Mouse (Mus musculus) gastrocnemius, postnatal 36 days (tissue): ENCODE results near the gene Spag9. TPM values are rescaled to one million over a fixed set of nuclear protein-coding genes. Genes with fewer than 3 reads are reported as not detected.

Experiments
- DNase-seq, 2 experiments: peaks; one replicate each; pipeline ENCODE4 v3.0.0; 2022
- intact Hi-C: fragments of 180-260 bp; cut with DNase I; formaldehyde crosslinking; loops from one replicate; pipeline ENCODE4 v1.15.1; 2025
- total RNA-seq, 2 experiments: library from RNA; stranded (reverse); gene quantifications; 2 replicates each; pipeline ENCODE4 v1.2.3; 2021

Gene Spag9
- total RNA-seq, 2 experiments from 2014 or later: 118 to 141 TPM

DNA sequence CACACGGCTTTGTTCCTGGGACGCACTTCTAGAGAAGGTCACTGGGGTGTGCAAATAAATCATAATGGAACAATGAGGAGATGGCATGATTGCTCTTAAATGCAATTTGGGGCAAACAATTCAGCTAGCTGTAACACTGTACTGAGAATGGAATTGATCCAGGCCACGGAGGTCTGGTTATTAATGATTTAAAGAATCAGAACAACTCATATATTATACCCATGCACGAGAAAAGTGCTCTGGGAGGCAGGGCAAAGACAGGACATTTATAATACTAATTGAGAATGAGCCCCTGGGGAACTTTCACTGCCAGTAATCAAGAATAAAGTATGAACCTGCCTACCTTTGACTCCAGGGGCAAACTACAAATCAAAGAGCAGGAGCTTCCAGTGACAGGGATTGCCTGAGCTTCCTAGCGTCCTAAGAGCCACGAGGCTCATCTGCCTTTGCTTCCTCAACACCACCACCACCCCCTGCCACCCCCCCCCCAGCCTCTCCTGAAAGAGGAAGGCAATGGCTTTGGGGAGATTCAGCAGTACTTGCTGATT is 16.3 kb upstream of the Spag9 start:
- DNase-seq: no peak
- intact Hi-C loops: no loop called here

DNA sequence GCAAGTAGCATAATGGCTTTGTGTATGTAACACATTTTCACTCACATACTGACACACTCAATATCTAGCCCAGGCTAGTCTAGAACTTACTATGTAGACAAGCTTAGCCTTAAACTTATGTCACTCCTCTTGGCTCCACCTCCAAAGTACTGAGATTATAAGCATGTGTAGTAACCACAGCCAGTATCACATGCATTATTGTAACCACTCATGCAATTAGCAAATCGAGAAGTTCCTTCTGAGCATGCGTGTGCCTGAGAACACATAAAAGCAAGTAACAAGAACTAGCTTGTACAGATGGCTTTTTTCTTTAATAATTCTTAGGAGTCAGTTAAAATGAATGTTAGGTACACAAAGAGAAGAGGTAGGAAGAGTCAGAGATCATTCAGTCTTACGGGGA is 11.3 kb upstream of the Spag9 start:
- intact Hi-C loops: no loop called here
- no peak for DNase-seq

DNA sequence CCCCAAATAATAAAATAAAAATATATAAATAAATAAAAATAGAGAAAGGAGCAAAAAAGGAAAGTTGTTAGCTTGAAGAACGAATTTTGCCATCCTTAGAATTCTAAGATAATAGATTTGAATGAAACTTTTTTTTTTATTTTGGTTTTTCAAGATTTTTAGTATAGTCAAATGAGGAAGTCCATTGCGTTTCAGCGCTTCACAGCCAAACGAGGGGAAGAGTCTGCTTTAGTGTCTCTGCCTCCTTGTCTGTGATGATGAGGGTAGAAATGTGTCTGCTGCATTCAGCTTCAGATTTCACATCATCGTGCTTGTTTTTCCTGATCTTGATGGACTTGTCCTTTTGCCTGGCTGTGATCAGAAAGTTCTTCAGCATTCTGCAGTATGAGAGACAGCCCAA is 10.6 kb upstream of the Spag9 start:
- intact Hi-C loops: no loop called here
- DNase-seq: no peak

DNA sequence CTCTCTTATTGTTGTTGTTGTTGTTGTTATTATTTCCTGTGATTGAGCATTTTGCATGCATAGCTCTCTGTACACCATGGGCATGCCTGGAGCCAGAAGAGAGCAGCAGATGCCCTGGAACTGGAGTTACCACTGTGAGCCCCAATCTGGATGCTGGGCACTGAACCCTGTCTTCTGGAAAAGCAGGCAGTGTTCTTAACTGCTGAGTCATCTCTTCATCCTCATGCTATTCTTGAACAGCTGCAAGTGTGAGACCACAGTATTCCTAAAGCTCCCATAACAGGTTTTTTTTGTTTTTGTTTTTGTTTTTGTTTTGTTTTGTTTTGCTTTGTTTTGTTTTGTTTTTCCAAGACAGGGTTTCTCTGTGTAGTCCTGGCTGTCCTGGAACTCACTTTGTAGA is 9.6 kb upstream of the Spag9 start:
- DNase-seq: no peak
- intact Hi-C loops: no loop called here

DNA sequence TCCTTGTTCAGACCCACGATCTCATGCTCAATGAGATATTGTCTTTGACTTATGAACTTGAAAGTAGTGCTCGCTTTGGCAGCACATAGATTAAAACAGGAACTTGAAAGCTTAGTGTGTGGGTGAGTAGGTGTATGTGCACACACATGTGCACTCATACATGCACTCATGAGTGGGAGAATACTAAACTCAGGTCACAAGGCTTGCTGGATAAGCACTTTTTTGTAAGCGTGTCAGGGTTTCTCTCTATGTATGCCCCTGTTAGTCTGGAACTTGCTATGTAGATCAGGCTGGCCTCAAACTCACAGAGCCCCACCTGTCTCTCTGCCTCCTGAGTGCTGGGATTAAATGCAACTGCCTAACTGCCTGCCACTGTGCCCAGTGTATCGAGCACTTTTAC is 8.9 kb upstream of the Spag9 start:
- no peak for DNase-seq
- intact Hi-C loops: no loop called here

DNA sequence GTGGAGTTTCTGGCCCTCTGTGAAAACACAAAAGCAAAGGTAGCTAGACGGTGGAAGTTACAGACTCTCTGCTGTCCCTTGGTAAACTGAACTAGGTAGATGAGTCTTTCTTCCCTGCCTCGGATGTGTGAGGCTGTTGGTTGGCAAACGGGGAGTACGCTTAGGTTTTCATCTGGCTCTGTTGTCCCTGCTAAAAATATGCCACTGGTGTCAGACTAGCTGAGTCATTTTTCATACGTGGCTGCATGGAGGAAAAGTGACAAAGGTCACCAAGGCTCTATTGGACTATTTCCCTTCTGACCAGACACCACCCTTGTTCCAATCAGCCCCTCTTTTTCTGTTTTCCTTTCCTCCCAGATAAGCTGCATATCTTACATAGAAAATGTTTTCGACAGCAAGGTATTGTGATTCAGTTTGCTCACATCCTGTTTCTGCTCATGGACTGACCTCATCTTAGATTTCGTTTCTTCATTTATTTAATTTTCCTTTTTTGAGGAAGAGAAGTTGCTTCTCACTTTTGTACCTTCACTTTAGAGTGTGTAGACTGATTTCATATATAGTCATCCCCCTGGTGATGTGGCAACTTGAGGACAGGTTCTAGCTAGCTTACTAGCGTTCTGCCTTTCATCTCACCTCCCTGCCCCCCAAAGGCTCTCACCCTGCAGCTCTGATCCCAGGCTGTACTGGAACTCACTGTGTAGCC is 8.1 kb upstream of the Spag9 start:
- peak in 1 of 2 experiments; percentile 21 for DNase-seq
- intact Hi-C loops: no loop called here

DNA sequence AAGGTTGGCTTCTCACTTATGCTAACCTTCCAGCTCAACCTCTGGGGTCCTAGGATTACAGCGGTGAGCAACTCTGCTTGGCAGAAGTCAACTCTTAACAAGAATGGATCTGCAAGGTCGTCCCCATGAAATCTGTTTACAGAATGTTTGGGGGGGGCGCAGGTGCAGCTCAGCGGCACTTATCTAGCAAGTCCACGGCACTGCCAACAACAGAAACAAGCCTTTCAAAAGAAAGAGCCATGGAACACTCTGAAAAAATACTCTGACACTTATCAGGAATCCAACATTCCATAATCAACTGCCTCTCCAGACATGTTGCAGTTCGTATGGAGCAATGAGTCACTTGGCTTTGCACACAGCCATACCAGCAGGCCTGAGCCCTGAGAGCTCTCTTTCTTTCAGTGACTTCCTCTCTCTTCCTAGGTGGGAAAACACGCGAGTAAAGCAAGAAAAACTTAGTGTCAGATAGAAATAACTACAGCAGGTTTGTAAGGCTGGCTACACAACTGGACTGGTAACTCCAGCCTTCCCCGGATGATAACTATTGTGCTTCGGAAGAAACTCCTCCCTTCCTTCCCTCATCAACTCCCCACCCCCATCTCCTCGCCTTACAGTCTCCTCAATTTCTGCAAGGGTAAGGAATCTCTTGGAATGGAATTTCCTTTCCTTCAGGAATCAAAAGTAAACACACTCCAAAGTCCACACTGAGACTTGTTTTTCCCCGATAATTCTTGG is 7.4 kb upstream of the Spag9 start:
- DNase-seq: no peak
- intact Hi-C loops: no loop called here

DNA sequence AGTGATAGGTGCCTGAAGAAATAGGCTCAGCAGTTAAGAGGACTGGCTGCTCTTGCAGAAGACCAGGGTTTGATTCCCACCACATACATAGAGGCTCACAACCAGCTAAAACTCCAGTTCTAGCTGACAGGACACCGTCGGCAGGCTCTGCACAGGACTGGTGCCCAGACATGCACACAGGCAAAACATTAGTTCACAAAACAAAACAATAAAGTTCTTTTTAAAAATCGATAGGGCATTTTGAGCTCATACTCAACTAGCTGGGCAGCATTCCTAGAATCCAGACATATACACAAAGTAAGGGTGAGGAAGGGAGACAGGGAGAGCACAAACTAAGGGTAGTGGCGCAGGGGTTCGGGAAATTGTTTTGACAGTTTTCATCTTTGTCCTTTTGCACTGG is 1.4 kb upstream of the Spag9 start:
- intact Hi-C loops: no loop called here
- no peak for DNase-seq

DNA sequence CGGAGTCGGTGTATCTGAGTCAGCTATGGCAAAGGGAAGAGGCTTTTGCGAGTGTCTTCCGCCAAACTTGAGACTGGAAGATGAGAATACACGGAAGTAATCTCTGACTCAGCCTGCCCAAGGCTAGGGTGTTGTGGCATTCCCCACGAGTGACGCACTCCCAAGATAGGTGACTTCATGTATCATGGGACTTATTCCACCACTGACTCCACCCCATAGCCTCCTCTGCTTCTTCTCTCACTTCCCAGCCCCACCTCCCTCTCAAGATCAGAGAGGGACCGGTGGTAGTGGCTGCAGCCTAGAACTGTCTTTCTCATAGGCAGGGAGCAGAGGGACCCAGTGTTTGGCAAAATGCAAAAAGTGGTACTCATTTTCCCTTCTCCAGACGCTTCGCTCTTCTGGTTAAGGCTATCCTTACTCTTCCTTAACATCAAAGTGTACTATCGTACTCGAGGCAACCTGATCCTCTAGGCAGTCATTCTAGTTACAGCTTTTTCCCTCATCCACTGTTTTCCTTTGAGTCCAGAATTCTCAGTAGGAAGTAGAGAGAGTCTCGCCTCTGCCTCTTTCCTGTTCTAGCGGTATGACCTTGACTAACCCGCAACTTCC is 676 bp upstream of the Spag9 start:
- intact Hi-C loops: loop anchor here (1.0 to 5.0 kb wide), 2 partner anchors 26 to 38 kb away; partner anchors contain the start of gene Nme2
- peak; percentile 68 to 83 for DNase-seq

DNA sequence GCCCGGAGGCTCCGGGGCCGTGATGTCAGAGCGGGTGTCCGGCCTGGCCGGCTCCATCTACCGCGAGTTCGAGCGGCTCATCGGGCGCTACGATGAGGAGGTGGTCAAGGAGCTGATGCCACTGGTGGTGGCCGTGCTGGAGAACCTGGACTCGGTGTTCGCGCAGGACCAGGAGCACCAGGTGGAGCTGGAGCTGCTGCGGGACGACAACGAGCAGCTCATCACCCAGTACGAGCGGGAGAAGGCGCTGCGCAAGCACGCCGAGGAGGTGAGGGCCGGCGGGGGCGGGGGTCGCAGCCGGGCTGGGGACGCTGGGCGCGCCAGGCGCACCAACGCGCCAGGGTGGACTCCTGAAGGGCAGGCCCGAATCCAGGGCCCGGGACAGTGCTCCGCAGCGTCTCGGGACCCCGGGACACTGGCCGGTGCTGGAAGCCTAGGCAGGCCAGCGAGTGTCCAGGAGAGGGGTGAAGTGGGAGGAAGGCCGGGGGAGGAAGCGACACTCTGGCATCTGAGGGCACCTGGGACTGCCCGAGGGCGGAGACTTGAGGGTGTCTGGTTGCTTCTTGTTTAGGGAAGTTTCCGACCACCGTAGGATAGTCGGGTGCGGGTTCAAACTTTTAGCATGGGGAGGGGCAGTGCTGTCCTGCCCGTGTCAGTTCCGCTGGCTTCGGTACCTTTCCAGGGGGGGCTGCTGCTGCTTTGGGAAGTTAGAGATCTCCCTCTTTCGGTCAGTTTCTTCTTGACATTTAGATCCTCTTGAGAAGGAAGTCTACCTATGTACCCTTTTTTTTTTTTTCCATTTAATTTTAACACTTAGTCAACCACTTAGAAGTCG is 632 bp downstream of the Spag9 start:
- peak; percentile 48 to 67 for DNase-seq
- intact Hi-C loops: loop anchor here (5.0 kb wide), 1 partner anchor 39 kb away; the partner anchor contains the start of gene Nme2

DNA sequence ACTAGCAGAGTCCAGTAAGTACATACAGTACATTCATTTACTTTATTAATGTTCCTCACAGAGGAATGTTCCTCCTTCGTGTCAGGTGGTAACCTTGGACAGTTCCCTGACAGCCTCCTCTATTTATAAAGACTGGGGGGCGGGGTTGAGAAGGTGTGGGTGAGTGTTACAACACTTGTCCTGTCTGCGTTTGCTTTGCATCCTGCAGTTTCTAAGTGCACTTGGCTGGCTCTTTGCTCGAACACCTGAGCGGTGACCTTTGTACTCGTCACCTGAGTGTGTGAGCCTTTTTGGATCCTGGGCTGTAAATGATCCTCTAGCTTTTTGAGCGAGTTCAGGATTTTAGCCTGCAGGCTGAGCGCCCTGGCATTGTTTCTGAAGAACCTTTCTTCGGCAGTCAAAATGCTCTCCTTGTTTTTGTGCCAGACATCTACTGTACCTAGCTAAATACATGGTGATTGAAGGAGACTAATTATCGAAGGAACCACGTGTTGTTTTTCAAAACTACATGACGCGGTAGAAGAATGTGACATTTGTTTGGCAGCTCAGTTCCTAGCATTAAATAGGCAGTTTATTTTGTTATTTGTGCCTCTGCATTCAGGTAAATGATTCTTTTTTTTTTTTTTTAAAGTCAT is 1.4 kb downstream of the Spag9 start:
- peak in 1 of 2 experiments; percentile 14 for DNase-seq
- intact Hi-C loops: loop anchor here (5.0 kb wide), 1 partner anchor 40 kb away; the partner anchor contains the start of gene Nme2

DNA sequence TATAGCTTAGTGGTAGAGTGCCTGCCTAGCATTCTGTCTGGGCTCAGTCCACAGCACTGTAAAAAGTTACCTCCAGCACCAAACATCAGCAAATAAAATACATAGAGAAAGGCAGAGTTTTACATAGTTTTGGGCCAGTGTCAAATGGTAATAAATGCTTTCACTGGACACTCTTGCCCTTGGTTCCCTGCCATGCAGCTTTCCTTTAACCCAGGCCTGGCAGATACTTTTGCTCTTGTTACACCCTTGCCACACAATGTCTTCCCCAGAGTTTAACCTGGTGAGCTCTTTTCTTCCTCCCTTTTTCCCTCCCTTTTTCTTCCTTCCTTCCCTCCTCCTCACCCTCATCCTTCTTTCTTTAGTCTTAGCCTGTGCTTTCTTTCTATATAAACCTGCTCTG is 3.4 kb downstream of the Spag9 start:
- DNase-seq: no peak
- intact Hi-C loops: loop anchor here (5.0 kb wide), 1 partner anchor 42 kb away; the partner anchor contains the start of gene Nme2

DNA sequence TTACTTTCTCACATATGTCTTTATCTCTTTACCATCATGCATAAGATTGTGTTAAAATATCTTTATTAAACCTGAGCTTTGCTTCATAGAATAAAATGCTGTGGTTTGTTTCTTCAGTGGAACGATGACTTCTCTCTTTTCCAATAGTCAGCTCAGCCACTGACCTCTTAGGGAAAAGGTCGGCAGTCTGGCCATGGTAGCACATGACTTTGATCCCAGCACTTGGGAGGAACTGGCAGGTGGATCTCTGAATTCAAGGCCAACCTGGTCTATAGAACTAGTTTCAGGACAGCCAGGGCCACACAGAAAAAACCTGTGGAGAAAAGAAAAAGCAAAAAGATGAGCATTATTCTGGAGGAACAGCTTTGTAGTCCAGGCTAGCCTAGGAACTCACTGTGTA is 7.5 kb downstream of the Spag9 start:
- no peak for DNase-seq
- intact Hi-C loops: no loop called here

DNA sequence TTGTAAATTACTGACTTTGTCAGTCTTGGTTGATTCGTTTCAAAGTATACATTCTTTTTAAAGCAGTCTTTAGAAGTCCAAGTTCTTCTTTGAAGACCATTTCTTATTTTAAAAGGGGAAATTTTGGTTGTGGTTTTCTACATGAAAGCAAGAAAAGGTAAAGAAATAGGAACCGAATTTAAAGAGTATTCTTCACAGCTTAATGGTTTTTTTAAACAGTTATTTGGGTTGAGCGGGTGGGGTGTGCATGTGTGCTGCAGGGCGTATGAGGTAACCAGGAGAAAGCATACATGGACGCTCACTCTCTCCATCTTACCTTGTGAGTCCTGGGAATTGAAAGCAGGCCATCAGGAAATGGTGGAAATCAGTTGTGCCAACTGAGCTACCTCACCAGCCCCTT is 23.2 kb downstream of the Spag9 start:
- intact Hi-C loops: no loop called here
- DNase-seq: no peak

DNA sequence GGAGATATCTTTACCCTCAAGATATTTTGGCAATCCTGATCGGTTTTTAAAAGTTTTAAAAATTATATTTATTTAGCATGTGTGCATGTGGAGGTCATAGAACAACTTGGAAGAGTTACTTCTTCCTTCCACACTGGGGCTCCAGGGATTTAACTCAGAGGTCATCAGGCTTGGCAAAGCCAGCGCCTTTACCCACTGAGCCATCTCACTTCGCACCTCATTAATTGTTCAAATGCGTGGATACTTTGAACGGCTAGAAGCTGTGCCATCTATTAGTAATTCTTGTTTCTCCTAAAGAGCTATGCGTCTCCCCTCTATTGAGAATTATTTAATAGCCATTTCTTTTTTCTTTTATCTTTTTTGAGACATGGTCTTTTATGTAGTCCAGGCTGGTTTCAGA is 24.5 kb downstream of the Spag9 start:
- DNase-seq: no peak
- intact Hi-C loops: no loop called here

DNA sequence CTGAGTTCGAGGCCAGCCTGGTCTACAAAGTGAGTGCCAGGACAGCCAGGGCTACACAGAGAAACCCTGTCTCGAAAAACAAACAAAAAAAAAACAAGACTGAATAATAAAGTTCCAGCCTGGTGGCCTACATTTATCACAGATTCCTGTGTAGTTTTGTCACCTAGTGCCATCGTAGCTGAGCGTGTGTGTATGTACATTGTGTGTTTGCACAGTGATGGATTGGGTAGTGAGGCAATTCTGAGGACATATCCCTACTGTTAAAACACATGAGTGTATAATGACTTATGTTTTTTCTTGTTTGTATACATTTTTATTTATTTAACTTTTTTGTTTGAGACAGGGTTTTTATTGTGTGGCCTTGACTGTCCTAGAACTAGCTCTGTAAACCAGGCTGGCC is 30.4 kb downstream of the Spag9 start:
- intact Hi-C loops: no loop called here
- no peak for DNase-seq

DNA sequence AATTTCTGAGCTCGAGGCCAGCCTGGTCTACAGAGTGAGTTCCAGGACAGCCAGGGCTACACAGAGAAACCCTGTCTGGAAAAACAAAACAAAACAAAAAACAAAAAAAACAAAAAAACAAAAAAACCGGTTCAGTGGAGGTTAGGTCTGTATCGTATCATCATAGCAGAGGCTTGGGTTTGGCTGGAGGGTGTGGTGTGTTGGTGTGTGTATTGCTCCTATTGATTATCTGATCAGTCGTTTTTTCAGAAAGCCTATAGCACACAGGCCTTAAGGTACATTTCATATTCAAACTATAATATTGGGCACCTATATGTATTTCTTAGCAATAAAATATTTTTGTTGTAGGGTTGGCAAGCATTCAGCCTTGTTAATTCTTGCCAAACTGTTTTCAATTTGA is 36.2 kb downstream of the Spag9 start:
- intact Hi-C loops: no loop called here
- no peak for DNase-seq

DNA sequence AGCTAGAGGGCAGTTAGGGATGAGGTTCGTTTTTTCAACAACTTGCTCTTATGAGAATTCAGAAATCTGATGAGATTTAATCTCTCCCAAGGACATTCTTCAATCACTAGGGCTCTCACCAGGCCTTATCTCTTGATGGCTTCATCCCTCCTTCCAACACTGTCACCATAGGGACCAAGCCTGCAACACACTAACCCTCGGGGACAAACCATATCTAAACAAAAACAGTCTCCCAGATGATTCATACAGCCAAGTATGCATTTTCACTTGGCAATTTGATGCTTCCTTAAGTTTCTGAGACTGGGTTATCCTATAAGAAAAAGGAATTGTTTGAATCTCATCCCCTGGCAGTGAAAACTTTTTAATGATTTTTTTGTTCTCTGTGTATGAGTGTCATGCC is 37.1 kb downstream of the Spag9 start:
- no peak for DNase-seq
- intact Hi-C loops: no loop called here

DNA sequence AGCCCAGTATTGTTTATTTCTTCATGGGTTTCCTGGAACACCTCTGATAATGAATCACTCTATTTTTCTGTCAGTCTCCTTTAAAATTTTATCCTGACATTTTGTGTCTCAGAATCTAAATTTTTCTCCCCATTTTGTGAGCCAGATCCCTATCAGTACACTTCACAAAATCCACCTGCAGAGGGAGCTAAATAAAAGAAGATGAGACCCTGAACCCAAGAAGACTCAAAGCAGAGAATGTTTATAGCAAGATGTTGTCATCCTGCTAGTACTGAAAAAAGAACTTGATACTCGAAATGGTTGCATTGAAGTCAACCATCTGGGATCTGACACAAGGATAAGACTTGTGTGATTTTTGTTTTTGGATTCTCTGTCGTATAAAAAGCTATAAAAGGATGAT is 40.1 kb downstream of the Spag9 start:
- DNase-seq: no peak
- intact Hi-C loops: no loop called here

DNA sequence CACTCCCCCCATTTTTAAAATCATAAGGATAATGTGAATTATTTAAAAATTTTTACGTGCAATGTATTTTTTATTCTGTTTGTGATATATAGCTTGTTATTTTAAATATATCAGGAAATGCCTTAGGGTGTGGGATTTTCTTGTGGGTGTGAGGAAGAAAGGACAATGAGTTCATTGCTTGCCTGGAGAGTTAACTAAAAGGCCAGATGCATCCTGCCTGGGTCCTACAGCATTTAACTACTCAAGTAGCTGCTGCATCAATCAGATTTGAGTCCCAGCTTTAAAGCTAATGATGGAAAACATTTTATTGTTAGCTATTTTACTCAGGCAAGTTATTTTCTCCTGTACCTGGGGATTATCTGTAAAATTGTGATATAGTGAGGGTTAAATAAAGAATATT is 45.6 kb downstream of the Spag9 start:
- DNase-seq: no peak
- intact Hi-C loops: no loop called here
